Mouse (Mus musculus): ENCODE measurements at regions not wholly inside any gene's neighbourhood (a gene's known extent, or its start where the extent isn't known, plus 50 kb on each side); places are given as distances from the start of the nearest gene placed in this dataset.

GRCm38 (mm10) chr6:98796666-98797065, 454.1 kb upstream of the Gm765 start:
- no peak for TF ChIP-seq GATA4 (IDR thresholded peaks at IDR 0.05; ENCODE audit: insufficient replicate concordance, low read length)

DNA sequence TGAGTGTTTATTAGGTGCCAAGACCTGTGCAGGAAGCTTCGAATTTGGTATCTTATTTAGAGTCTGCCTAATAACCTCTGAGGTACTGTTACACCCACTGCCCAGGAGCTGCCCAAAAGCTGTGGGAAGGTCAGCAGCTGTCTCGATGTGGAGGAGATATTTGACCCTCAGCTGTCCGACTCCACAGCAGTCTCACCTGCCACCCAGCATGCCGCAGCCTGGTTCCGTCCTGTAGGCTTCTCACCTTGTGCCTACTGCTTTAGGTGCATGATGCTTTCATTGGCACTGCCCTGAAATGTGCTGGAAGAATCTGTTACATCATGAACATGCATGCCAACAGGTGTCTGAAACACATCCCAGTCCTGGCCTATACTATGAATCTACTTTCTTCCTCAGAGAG, 444.9 kb upstream of the Gm765 start:
- TF ChIP-seq GATA4 (IDR thresholded peaks at IDR 0.05; ENCODE audit: insufficient replicate concordance, low read length): no peak

DNA sequence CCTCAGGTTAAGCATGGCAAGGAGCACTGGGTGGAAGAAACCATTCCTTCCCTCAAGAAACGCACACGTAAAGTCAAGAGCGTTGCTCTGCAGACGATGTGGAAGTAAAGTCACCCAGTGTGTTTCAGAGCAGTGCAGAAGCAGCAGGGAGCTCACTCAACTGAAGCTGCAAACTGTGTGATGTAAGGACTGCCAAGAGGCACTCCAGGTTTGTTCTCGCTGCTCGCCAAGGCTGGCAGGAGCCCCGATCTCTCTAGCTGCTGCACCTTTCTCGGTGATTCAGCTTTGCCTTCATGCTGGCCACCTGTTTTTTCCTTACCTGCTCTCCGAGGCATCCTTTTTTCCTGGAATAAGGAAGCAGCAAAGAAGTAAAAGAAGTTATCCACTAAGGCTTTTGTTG, 439.5 kb upstream of the Gm765 start:
- TF ChIP-seq GATA4 (IDR thresholded peaks at IDR 0.05; ENCODE audit: insufficient replicate concordance, low read length): no peak

- TF ChIP-seq GATA4 (IDR thresholded peaks at IDR 0.05; ENCODE audit: insufficient replicate concordance, low read length): no peak
These were observed 433.2 kb upstream of the Gm765 start for GRCm38 (mm10) chr6:98775780-98776179.

- no peak for TF ChIP-seq GATA4 (IDR thresholded peaks at IDR 0.05; ENCODE audit: insufficient replicate concordance, low read length)
These were observed 427.4 kb upstream of the Gm765 start for GRCm38 (mm10) chr6:98769999-98770398.

DNA sequence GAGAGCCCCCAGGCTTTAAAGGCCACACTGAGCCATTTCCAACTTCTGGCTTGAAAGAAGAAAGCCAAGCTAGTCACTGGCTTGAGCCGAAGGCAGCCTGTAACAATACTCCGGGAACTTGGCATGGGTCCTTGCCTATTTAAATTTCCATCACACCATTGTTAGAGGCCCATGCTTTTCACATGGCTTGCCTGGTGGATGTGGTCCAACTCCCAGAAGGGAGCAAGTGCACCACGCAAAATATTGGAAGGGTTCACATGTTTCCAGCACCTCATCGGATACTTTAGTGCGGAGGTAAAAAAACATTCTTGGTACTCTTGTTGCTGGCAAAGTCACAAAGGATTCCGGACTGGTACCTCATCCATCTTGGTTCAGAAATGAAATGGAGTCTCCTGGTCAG, 426.8 kb upstream of the Gm765 start:
- TF ChIP-seq GATA4 (IDR thresholded peaks at IDR 0.05; ENCODE audit: insufficient replicate concordance, low read length): no peak

DNA sequence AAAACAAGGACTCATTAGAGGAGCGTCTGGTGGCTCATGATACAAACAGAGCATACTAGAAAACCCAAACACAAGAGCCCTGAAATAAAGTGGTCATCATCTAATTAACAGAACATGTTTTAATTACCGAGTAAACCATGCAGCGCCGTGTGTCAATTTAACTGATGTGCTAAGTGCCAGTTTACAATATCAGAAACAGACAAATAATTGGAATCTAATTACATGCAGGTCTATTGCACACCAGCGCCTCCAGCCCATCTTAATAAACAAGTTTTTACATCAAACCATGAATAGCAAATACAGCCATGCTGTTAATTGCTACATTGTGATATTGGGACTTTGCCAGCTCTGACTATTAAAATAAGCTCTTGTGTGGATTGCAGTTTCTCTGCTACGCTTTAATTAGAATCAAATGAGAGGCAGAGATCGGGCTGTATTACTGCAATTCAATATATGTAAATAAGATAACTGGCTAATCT, 425.3 kb upstream of the Gm765 start:
- TF ChIP-seq GATA4 (IDR thresholded peaks at IDR 0.05; ENCODE audit: insufficient replicate concordance, low read length): no peak

- no peak for TF ChIP-seq GATA4 (IDR thresholded peaks at IDR 0.05; ENCODE audit: insufficient replicate concordance, low read length)
These were observed 411.9 kb upstream of the Gm765 start for GRCm38 (mm10) chr6:98754487-98754886.

- no peak for TF ChIP-seq GATA4 (IDR thresholded peaks at IDR 0.05; ENCODE audit: insufficient replicate concordance, low read length)
These were observed 406.1 kb upstream of the Gm765 start for GRCm38 (mm10) chr6:98748618-98749017.

DNA sequence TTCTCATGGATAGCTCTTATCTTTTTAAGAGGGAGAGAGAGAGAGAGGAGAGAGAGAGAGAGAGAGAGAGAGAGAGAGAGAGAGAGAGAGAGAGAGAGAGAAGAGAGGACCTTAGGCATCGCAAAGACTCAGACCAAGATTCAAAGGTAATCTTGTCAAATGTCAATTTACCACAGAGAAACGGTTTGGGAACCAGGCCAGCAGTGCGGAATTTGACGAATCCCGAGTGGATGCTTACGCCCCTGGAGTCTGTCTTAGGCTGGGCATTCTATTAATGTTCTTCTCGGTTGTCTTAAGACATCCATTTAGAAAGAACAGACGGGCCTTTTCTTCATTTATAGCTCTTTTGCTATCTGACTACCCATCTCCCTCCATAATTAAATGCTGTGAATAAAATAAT, 404.4 kb upstream of the Gm765 start:
- no peak for TF ChIP-seq GATA4 (IDR thresholded peaks at IDR 0.05; ENCODE audit: insufficient replicate concordance, low read length)

GRCm38 (mm10) chr6:98740447-98740846, 397.9 kb upstream of the Gm765 start:
- no peak for TF ChIP-seq GATA4 (IDR thresholded peaks at IDR 0.05; ENCODE audit: insufficient replicate concordance, low read length)

DNA sequence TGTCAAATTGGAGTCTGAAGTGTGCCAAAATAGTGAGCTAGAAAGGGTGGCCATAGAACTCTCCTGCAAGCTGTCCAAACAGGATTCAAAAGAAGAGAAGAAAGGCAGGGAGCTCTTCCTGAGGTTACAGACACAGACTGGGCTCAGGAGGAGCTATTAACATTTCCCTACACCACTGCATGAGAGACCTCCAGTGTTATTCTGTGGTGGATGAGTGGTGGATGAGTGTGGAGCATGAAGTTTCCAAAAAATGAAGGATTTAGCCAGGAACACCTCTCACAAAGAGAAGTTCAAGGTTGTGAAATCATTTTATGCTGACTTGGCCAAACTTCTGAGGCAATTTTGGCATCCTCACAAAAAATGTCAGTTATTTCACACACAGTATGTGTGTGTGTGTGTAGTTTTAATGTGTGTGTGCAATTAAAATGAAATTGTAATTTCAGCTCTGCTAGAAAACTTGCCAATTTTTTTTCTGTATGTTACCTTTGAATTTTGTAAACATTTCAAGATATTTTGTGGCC, 388.5 kb upstream of the Gm765 start:
- TF ChIP-seq GATA4 (IDR thresholded peaks at IDR 0.05; ENCODE audit: insufficient replicate concordance, low read length): no peak

DNA sequence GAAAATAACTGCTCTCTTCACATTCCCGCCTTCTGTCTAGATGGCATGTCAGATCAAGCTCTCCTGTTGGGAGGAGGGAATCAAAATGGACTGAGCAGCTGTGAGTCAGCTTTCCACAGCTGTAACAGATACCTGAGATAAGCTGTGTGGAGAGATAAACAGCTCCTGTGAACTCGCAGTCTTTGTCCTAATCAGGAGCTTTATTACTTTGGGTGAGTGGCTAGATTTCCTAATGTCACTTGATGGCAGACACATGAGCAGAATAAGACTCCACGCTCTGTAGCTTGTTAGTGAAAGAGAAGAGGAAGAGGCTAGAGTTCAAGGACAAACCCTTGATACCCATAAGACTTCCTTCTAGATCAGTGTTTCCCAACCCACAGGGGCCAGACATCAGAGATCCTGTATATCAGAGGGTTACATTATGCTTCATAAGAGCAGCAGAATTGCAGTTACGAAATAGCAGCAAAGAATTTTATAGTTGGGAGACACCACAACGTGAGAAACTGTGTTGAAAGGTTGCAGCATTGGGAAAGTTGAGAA, 384.1 kb upstream of the Gm765 start:
- no peak for TF ChIP-seq GATA4 (IDR thresholded peaks at IDR 0.05; ENCODE audit: insufficient replicate concordance, low read length)

DNA sequence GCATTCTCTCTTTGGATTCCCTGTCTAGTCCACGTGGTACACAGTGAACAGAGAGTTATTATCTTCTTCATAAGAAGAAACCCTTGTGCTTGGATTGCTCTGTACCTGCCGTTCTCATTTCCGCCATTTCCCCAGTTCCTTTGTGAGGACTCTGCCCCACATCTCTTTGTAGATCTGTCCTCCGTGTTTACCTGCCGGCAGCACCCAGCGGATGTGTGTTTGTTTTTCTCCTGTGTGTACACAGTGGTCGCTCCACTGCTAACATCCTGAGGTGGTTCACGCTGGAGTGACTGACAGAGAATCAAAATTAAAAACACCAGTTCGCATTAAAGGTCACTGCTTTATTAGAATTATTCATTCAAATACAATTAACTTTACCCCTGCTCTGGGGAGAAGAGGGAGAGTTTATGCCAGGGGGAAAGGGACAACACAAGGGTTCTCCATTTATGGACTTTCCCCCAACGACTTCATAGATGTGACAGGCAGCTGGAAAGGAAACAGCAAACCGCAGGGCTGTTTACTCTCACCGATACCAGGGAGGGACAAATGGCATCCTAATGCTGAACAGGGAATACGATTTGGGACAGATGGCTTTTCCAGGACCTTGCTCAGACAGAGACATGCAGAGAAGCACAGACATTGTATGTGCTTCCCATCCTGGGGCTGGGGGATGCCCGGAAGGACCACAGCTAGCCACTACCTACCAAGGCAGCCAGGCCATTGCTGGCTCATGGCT, 362.5 kb upstream of the Gm765 start:
- TF ChIP-seq GATA4 (IDR thresholded peaks at IDR 0.05; ENCODE audit: insufficient replicate concordance, low read length): no peak

- TF ChIP-seq GATA4 (IDR thresholded peaks at IDR 0.05; ENCODE audit: insufficient replicate concordance, low read length): no peak
These were observed 355.0 kb upstream of the Gm765 start for GRCm38 (mm10) chr6:98697571-98697970.

DNA sequence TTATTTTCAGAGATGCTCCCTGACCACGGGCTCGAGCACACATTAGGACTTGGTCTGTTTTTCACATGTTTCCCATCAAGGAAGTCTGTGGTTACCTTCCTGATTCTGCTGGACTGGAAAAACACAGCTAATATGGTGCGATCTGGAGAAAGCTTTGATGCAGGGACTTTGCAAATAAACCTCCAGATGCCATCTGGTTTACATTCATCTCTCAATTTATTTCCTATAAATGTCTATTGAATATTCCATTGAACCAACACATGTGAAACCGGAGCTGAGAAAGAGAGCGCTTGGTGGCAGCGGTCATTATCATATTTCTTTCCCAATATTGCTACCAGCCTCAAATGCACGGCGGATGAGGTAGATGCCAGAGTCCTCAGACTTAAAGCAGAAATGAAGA, 350.9 kb upstream of the Gm765 start:
- TF ChIP-seq GATA4 (IDR thresholded peaks at IDR 0.05; ENCODE audit: insufficient replicate concordance, low read length): no peak

GRCm38 (mm10) chr6:98690133-98690532, 347.6 kb upstream of the Gm765 start:
- TF ChIP-seq GATA4 (IDR thresholded peaks at IDR 0.05; ENCODE audit: insufficient replicate concordance, low read length): no peak

Measured in liver, adult (tissue).